Mouse (Mus musculus) neutrophil, adult 83 days (primary cell): ENCODE data around the gene Nup160. TPM values are rescaled to one million over a fixed set of nuclear protein-coding genes. Genes with fewer than 3 reads are reported as not detected.

Source experiments
- total RNA-seq, 2 experiments: library from RNA; stranded (reverse); gene quantifications; one replicate each; pipeline ENCODE4 v1.2.4; 2023

Gene Nup160
- total RNA-seq, result 10 to 100 TPM; 33.0 to 34.0 TPM

GRCm38 (mm10) chr2:90677007-90677406 lies at the start of gene Nup160:
Nup160 (plus strand) TSS chr2:90677215.

GRCm38 (mm10) chr2:90745053-90745678 lies 68.2 kb downstream of the Nup160 start, which contains the start of gene Fnbp4:
Fnbp4 (plus strand) TSS chr2:90745370.

GRCm38 (mm10) chr2:90782458-90782857 lies 105.4 kb downstream of the Nup160 start, which contains the start of gene Agbl2:
Agbl2 (plus strand) TSS chr2:90782727.

Other genes starting within 250 kb of the Nup160 start
- gene Ptprj, start 96.6 kb upstream of the Nup160 start, total RNA-seq, result 100 to 1,000 TPM in 1 of 2 experiments, 10 to 100 TPM in 1; 98.1 to 115 TPM
- 100 to 1,000 TPM; 120 to 125 TPM for gene Fnbp4, start 68.2 kb downstream of the Nup160 start, total RNA-seq
- under 1 TPM; 0.09 to 0.38 TPM for gene Agbl2, start 105.5 kb downstream of the Nup160 start, total RNA-seq
- 10 to 100 TPM; 55.4 to 56.2 TPM for gene Mtch2, start 169.9 kb downstream of the Nup160 start, total RNA-seq
- under 1 TPM in 1 of 2 experiments, not detected in 1; 0.26 TPM for gene C1qtnf4, start 208.6 kb downstream of the Nup160 start, total RNA-seq
- 10 to 100 TPM; 14.0 to 18.6 TPM for gene Kbtbd4, start 227.5 kb downstream of the Nup160 start, total RNA-seq
- 10 to 100 TPM; 45.5 to 56.8 TPM for gene Ndufs3, start 227.6 kb downstream of the Nup160 start, total RNA-seq